Mouse (Mus musculus) heart, adult 2 months (tissue): ENCODE results near the gene Rpl22. TPM values are rescaled to one million over a fixed set of nuclear protein-coding genes. Genes with fewer than 3 reads are reported as not detected.

Experiments
- DNase-seq, 2 experiments: peaks; one replicate each; pipeline ENCODE4 v3.0.0; 2021
- H3K27ac ChIP-seq: fragments of 200-600 bp; 2 replicates; pipeline ENCODE4 v1.8.1; 2022
- H3K27me3 ChIP-seq: fragments of 200-500 bp; 2 replicates; pipeline ENCODE4 v1.6.1; 2012; ENCODE audit warnings: mild to moderate bottlenecking, low read length, inconsistent platforms, mixed read lengths; ENCODE audit not compliant: control insufficient read depth, insufficient read depth
- H3K36me3 ChIP-seq: fragments of 200-500 bp; 2 replicates; pipeline ENCODE4 v1.6.1; 2012; ENCODE audit warnings: low read length, inconsistent platforms; ENCODE audit not compliant: control insufficient read depth, insufficient read depth
- H3K4me1 ChIP-seq: fragments of 200-500 bp; 2 replicates; pipeline ENCODE4 v1.6.1; 2011; ENCODE audit warnings: low read length; ENCODE audit not compliant: control insufficient read depth, insufficient read depth
- H3K4me3 ChIP-seq: fragments of 200-600 bp; 2 replicates; pipeline ENCODE4 v1.8.1; 2022
- H3K79me2 ChIP-seq: fragments of 200-500 bp; replicated peaks from 2 replicates; pipeline ENCODE4 v1.6.1; 2012; ENCODE audit warnings: mild to moderate bottlenecking, inconsistent platforms, low read length, moderate library complexity, mixed read lengths; ENCODE audit not compliant: control insufficient read depth, insufficient read depth
- H3K9ac ChIP-seq: fragments of 200-500 bp; 2 replicates; pipeline ENCODE4 v1.6.1; 2012; ENCODE audit warnings: low read depth, mild to moderate bottlenecking, control low read depth, inconsistent platforms, low read length, mixed read lengths
- CTCF ChIP-seq: fragments of 200-600 bp; IDR thresholded peaks from 2 replicates; pipeline ENCODE4 v1.8.1; 2022; ENCODE audit warnings: antibody characterized with exemption, mild to moderate bottlenecking, moderate library complexity
- EP300 ChIP-seq: fragments of 200-500 bp; IDR thresholded peaks from 2 replicates; pipeline ENCODE4 v1.6.1; 2011; ENCODE audit warnings: low read depth, low read length, control low read depth; ENCODE audit not compliant: insufficient read depth
- POLR2A ChIP-seq: fragments of 200-500 bp; IDR thresholded peaks from 2 replicates; pipeline ENCODE4 v1.6.1; 2011; ENCODE audit warnings: mild to moderate bottlenecking, low read depth, low read length, control low read depth; ENCODE audit not compliant: insufficient read depth
- WGBS: fragments of 180-500 bp; shearing (Covaris S2); methylation state at CpG from one replicate; pipeline ENCODE4 v1.1.7; 2018; 5-methylcytosine and 5-hydroxymethylcytosine counted together
- intact Hi-C: fragments of 180-260 bp; cut with DNase I; formaldehyde crosslinking; loops from one replicate; pipeline ENCODE4 v1.15.1; 2025
- polyA plus RNA-seq: library from polyadenylated mRNA; depleted of rRNA; stranded (reverse); fragments of >200 nt; gene quantifications from 2 replicates; pipeline ENCODE4 v1.2.3, GENCODE M21; 2012
- total RNA-seq, 2 experiments: library from RNA; stranded (reverse); gene quantifications; 2 replicates each; pipeline ENCODE4 v1.2.3; 2021

Rpl22 gene
- total and polyA plus RNA-seq, 3 experiments, result 40.9 to 276 (median 242) TPM

- Histone ChIP-seq H3K9ac (no peak overlapping the region), H3K79me2 (no peaks in the 10 kb centered on the region), H3K36me3 (no peaks in the 10 kb centered on the region), H3K27me3 (no peaks in the 10 kb centered on the region), H3K4me1 (no peaks in the 10 kb centered on the region; the same call in 1 of the 2 replicates), H3K27ac (no peak overlapping the region), H3K4me3 (no peak overlapping the region)
- DNase-seq, result peak; percentile 59 to 77
- no peak for TF ChIP-seq POLR2A
- TF ChIP-seq EP300, result 0 out of 2 replicates have a peak, but pooled peaks have one; percentile 70
- TF ChIP-seq CTCF, result peak; percentile 98
- WGBS, result 16% methylated on average over 2 of the region's 2 CpGs
- intact Hi-C loops, result loop anchor here (1.0 to 5.0 kb wide), 3 partner anchors 36 to 158 kb away; partner anchors contain the start of gene Icmt
Measured at GRCm38 (mm10) chr4:152332952-152333351, 7.4 kb downstream of the Rpl22 start.

- WGBS, result 94% methylated on average over 12 of the region's 12 CpGs
Measured at GRCm38 (mm10) chr4:152333587-152333986, 8.0 kb downstream of the Rpl22 start.

GRCm38 (mm10) chr4:152337772-152338171, 12.2 kb downstream of the Rpl22 start:
- H3K79me2 ChIP-seq, result no peaks in the 10 kb centered on the region
- TF ChIP-seq EP300 (no peak), CTCF (no peak), POLR2A (no peak)
- peaks cover 12% of the 10 kb centered on the region for H3K27me3 ChIP-seq
- no peak for DNase-seq
- H3K4me1 ChIP-seq, result no peaks in the 10 kb centered on the region; the same call in 1 of the 2 replicates
- H3K27ac ChIP-seq, result no peak overlapping the region
- no peak overlapping the region for H3K4me3 ChIP-seq
- intact Hi-C loops, result no loop called here
- 47% methylated on average over 6 of the region's 6 CpGs for WGBS
- no peaks in the 10 kb centered on the region for H3K36me3 ChIP-seq
- no peak overlapping the region for H3K9ac ChIP-seq

More at GRCm38 (mm10) chr4:152333587-152333986, 8.0 kb downstream of the Rpl22 start:
- Histone ChIP-seq H3K4me1 (no peaks in the 10 kb centered on the region; the same call in 1 of the 2 replicates), H3K27ac (no peak overlapping the region), H3K27me3 (peaks cover 1% of the 10 kb centered on the region; the same call in 1 of the 2 replicates), H3K9ac (no peak overlapping the region), H3K79me2 (no peaks in the 10 kb centered on the region), H3K36me3 (no peaks in the 10 kb centered on the region), H3K4me3 (no peak overlapping the region)
- no peak for TF ChIP-seq POLR2A
- TF ChIP-seq EP300, result no peak
- TF ChIP-seq CTCF, result no peak
- no peak for DNase-seq
- intact Hi-C loops, result loop anchor here (1.0 to 5.0 kb wide), 3 partner anchors 36 to 157 kb away; partner anchors contain the start of gene Icmt

- no peak within 1 kb of the TSS for H3K27ac ChIP-seq
- DNase-seq, result no peak
- no peaks in the 10 kb centered on the region for H3K79me2 ChIP-seq
- 2% methylated on average over 97 of the region's 120 CpGs for WGBS
- H3K9ac ChIP-seq, result no peak within 1 kb of the TSS; the same call in 1 of the 2 replicates
- peaks cover 12% of the 10 kb centered on the region for H3K27me3 ChIP-seq
- intact Hi-C loops, result no loop called here
- peak within 1 kb of the TSS; percentile 24; the same call in 1 of the 2 replicates for H3K4me3 ChIP-seq
- TF ChIP-seq CTCF, result no peak
- no peak for TF ChIP-seq POLR2A
- H3K36me3 ChIP-seq, result no peaks in the 10 kb centered on the region
- no peaks in the 10 kb centered on the region for H3K4me1 ChIP-seq
Measured at GRCm38 (mm10) chr4:152338419-152339292, 13.1 kb downstream of the Rpl22 start, which contains the start of gene Chd5. Gene Chd5 (plus strand): TSS chr4:152338651.

- Histone ChIP-seq H3K79me2 (no peaks in the 10 kb centered on the region), H3K9ac (no peak overlapping the region), H3K36me3 (no peaks in the 10 kb centered on the region), H3K27ac (no peak overlapping the region), H3K4me3 (no peak overlapping the region), H3K4me1 (no peaks in the 10 kb centered on the region), H3K27me3 (peaks cover 12% of the 10 kb centered on the region)
- intact Hi-C loops, result no loop called here
- DNase-seq, result no peak
- 7% methylated on average over 24 of the region's 26 CpGs for WGBS
- TF ChIP-seq EP300, result no peak
- TF ChIP-seq CTCF, result no peak
- TF ChIP-seq POLR2A, result no peak
Measured at GRCm38 (mm10) chr4:152339293-152339790, 13.8 kb downstream of the Rpl22 start.
